In the genomic region with DNA sequence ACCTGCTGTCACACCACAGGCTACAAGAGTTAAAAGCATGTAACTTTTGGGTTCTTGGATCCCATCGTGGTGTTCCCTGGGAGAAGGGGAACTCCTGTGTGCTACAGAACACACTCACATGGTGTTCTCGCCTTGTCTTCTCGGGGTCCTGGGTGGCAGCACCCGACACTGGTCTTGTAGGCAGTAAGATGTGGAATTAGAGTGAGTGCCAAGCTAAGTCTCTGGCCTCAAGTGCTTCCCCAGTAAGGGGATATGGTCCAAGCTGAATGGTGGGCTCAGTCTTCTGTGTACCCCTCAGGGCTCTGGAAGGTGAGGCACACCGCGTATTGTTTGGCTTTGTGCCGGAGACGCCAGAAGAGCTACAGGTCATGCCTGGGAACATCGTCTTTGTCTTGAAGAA, we compare ENCODE assay signal across 24 mouse cellular contexts. TPM values are rescaled to one million over a fixed set of nuclear protein-coding genes. Genes with fewer than 3 reads are reported as not detected.
DNase-seq lines count a peak whose midpoint lies in the region; ATAC-seq lines count a peak whose summit lies in the region.
"Had no signal": no experiment of that assay in that cellular context is flagged by ENCODE, and none has a peak within 500 bp of the region (broad histone marks: within the 10 kb centered on the region; RNA-seq: fewer than 3 reads in every experiment).

No protein-coding gene starts in this region.

- 95% methylated on average over 9 of the region's 9 CpGs for WGBS in forebrain, embryonic 14.5 days
- WGBS in forebrain, embryonic 13.5 days: 94% methylated on average over 9 of the region's 9 CpGs
- WGBS in heart, embryonic 10.5 days: 92% methylated on average over 9 of the region's 9 CpGs
- WGBS in liver, embryonic 11.5 days: 95% methylated on average over 9 of the region's 9 CpGs
- WGBS in liver, embryonic 12.5 days (ENCODE audit: insufficient replicate concordance): 86% methylated on average over 9 of the region's 9 CpGs

- no peak overlapping the region for H3K9ac ChIP-seq in forebrain, embryonic 14.5 days (ENCODE audit: low read length)
- no peak overlapping the region for H3K9ac ChIP-seq in forebrain, embryonic 13.5 days
- no peak overlapping the region for H3K9ac ChIP-seq in liver, embryonic 11.5 days (ENCODE audit: low read depth, low read length)
- H3K9ac ChIP-seq in liver, embryonic 12.5 days: no peak overlapping the region
- H3K9ac ChIP-seq: embryonic facial prominence, embryonic 13.5 days; embryonic facial prominence, embryonic 15.5 days; forebrain, embryonic 12.5 days had no signal

- H3K27me3 ChIP-seq in forebrain, embryonic 14.5 days (replicated peaks; ENCODE audit: control insufficient read depth, insufficient read depth, low read length): no peaks in the 10 kb centered on the region
- H3K27me3 ChIP-seq in forebrain, embryonic 13.5 days: no peaks in the 10 kb centered on the region
- H3K27me3 ChIP-seq in heart, embryonic 10.5 days (ENCODE audit: insufficient read depth, poor library complexity, severe bottlenecking): no peaks in the 10 kb centered on the region
- H3K27me3 ChIP-seq in liver, embryonic 11.5 days (replicated peaks; ENCODE audit: control insufficient read depth, insufficient read depth, low read length): no peaks in the 10 kb centered on the region
- no peaks in the 10 kb centered on the region for H3K27me3 ChIP-seq in liver, embryonic 12.5 days (replicated peaks)
- H3K27me3 ChIP-seq: embryonic facial prominence, embryonic 13.5 days; embryonic facial prominence, embryonic 15.5 days; forebrain, embryonic 12.5 days had no signal

- no peak overlapping the region for H3K27ac ChIP-seq in forebrain, embryonic 14.5 days (ENCODE audit: low read depth, low read length)
- no peak overlapping the region for H3K27ac ChIP-seq in forebrain, embryonic 13.5 days
- H3K27ac ChIP-seq in heart, embryonic 10.5 days: no peak overlapping the region
- H3K27ac ChIP-seq in liver, embryonic 11.5 days (ENCODE audit: low read depth, low read length): no peak overlapping the region
- H3K27ac ChIP-seq in liver, embryonic 12.5 days: no peak overlapping the region
- H3K27ac ChIP-seq: embryonic facial prominence, embryonic 13.5 days; embryonic facial prominence, embryonic 15.5 days; forebrain, embryonic 10.5 days; forebrain, embryonic 12.5 days had no signal

- H3K4me1 ChIP-seq in forebrain, embryonic 14.5 days (ENCODE audit: control insufficient read depth, insufficient read depth, low read length): no peaks in the 10 kb centered on the region
- H3K4me1 ChIP-seq in forebrain, embryonic 13.5 days: no peaks in the 10 kb centered on the region
- peaks cover 5% of the 10 kb centered on the region for H3K4me1 ChIP-seq in heart, embryonic 10.5 days
- H3K4me1 ChIP-seq in liver, embryonic 11.5 days (replicated peaks; ENCODE audit: control insufficient read depth, insufficient read depth, low read length): no peaks in the 10 kb centered on the region
- H3K4me1 ChIP-seq in liver, embryonic 12.5 days: no peaks in the 10 kb centered on the region
- H3K4me1 ChIP-seq: embryonic facial prominence, embryonic 15.5 days; forebrain, embryonic 12.5 days had no signal

- 0 out of 2 replicates have a peak, but pooled peaks cover 4% of the 10 kb centered on the region for H3K36me3 ChIP-seq in forebrain, embryonic 14.5 days (ENCODE audit: control insufficient read depth, insufficient read depth, low read length)
- peaks cover 4% of the 10 kb centered on the region; the same call in 1 of the 2 replicates for H3K36me3 ChIP-seq in forebrain, embryonic 13.5 days (ENCODE audit: poor library complexity, severe bottlenecking)
- peaks cover 3% of the 10 kb centered on the region; the same call in 1 of the 2 replicates for H3K36me3 ChIP-seq in heart, embryonic 10.5 days
- H3K36me3 ChIP-seq in liver, embryonic 11.5 days (ENCODE audit: control insufficient read depth, insufficient read depth, low read length): no peaks in the 10 kb centered on the region
- H3K36me3 ChIP-seq in liver, embryonic 12.5 days: peaks cover 5% of the 10 kb centered on the region
- H3K36me3 ChIP-seq: embryonic facial prominence, embryonic 13.5 days had no signal

- no peak overlapping the region for H3K4me3 ChIP-seq in forebrain, embryonic 14.5 days (ENCODE audit: low read depth, low read length)
- H3K4me3 ChIP-seq in forebrain, embryonic 13.5 days: no peak overlapping the region
- no peak overlapping the region for H3K4me3 ChIP-seq in heart, embryonic 10.5 days
- H3K4me3 ChIP-seq in liver, embryonic 11.5 days (ENCODE audit: low read depth, low read length): no peak overlapping the region
- no peak overlapping the region for H3K4me3 ChIP-seq in liver, embryonic 12.5 days
- H3K4me3 ChIP-seq: embryonic facial prominence, embryonic 13.5 days; embryonic facial prominence, embryonic 15.5 days; erythroblast, embryonic 14.5 days; forebrain, embryonic 10.5 days; forebrain, embryonic 12.5 days had no signal

- no peak for DNase-seq in forebrain, embryonic 14.5 days (ENCODE audit: low spot score)
- peak; percentile 71 for DNase-seq in heart, embryonic 10.5 days (ENCODE audit: low spot score)
- DNase-seq in heart, adult 18-20 months: no peak
- peak; percentile 21 for DNase-seq in liver, embryonic 11.5 days (ENCODE audit: low spot score)
- no peak for DNase-seq in left cerebral cortex, adult 9 months (ENCODE audit: low spot score in 2 of 2)
- DNase-seq: adrenal gland, adult 2 months; adrenal gland, postnatal 10 days; adrenal gland, postnatal 25 days; B cell, adult 2 months; cerebellum, adult 11 months; cerebellum, adult 18-20 months; cerebellum, adult 8-10 months; cerebellum, adult 9-11 months; cerebellum, postnatal 14 days; cerebellum, postnatal 36 days; embryo, embryonic 11 days had no signal

- no peaks in the 10 kb centered on the region for H3K9me3 ChIP-seq in forebrain, embryonic 14.5 days (replicated peaks; ENCODE audit: control insufficient read depth, low read length)
- no peaks in the 10 kb centered on the region for H3K9me3 ChIP-seq in forebrain, embryonic 13.5 days (replicated peaks)
- no peaks in the 10 kb centered on the region for H3K9me3 ChIP-seq in heart, embryonic 10.5 days
- no peaks in the 10 kb centered on the region for H3K9me3 ChIP-seq in liver, embryonic 11.5 days (ENCODE audit: control insufficient read depth, low read length)
- H3K9me3 ChIP-seq in liver, embryonic 12.5 days (replicated peaks): no peaks in the 10 kb centered on the region
- H3K9me3 ChIP-seq: embryonic facial prominence, embryonic 13.5 days; embryonic facial prominence, embryonic 15.5 days; forebrain, embryonic 10.5 days; forebrain, embryonic 12.5 days had no signal

- ATAC-seq in forebrain, embryonic 14.5 days: 0 out of 2 replicates have a peak, but pooled peaks have one; percentile 3
- no peak for ATAC-seq in forebrain, embryonic 13.5 days
- ATAC-seq in liver, embryonic 11.5 days (replicated peaks; ENCODE audit: low FRiP score): no peak
- ATAC-seq in liver, embryonic 12.5 days: no peak
- ATAC-seq: CD4-positive, CD25-positive, alpha-beta regulatory T cell, adult 4 months had no signal

- no peak overlapping the region for H3K4me2 ChIP-seq in forebrain, embryonic 14.5 days (ENCODE audit: low read length)
- no peak overlapping the region for H3K4me2 ChIP-seq in forebrain, embryonic 13.5 days
- H3K4me2 ChIP-seq in liver, embryonic 11.5 days: no peak overlapping the region
- H3K4me2 ChIP-seq in liver, embryonic 12.5 days: no peak overlapping the region
- H3K4me2 ChIP-seq: embryonic facial prominence, embryonic 13.5 days; embryonic facial prominence, embryonic 15.5 days; forebrain, embryonic 12.5 days had no signal

RNA-seq across cellular contexts. Expression of a gene that starts 30.1 kb away (rescaled TPM):
- polyA plus RNA-seq in forebrain, embryonic 14.5 days (2014; fragmentation: Nextera tagmentation; extraction: Ambion mirVana): 2.1 and 3.4 TPM in 2 replicates
- 1.9 and 2.3 TPM in 2 replicates for polyA plus RNA-seq in forebrain, embryonic 13.5 days (2015; fragmentation: Nextera tagmentation; extraction: Ambion mirVana)
- 2.0 and 3.5 TPM in 2 replicates for polyA plus RNA-seq in heart, embryonic 10.5 days (2016; fragmentation: Nextera tagmentation; extraction: Ambion mirVana)
- 1 to 10 TPM; 3.4 to 5.6 TPM for total RNA-seq in heart, adult 18-20 months (2021)
- 12.6 and 13.9 TPM in 2 replicates for polyA plus RNA-seq in liver, embryonic 11.5 days (2014; fragmentation: Nextera tagmentation; extraction: Ambion mirVana)
- polyA plus RNA-seq in liver, embryonic 12.5 days (2016; fragmentation: Nextera tagmentation; extraction: Ambion mirVana): 9.5 and 11.1 TPM in 2 replicates

Comparison
In these comparisons a context has a peak if more than half of its experiments do, and no peak if none do; other contexts are left out.
1. DNase-seq: peak in heart, embryonic 10.5 days (single experiment) and liver, embryonic 11.5 days (single experiment); none in forebrain, embryonic 14.5 days (single experiment), heart, adult 18-20 months (0 of 2) and left cerebral cortex, adult 9 months (0 of 2).